ENCODE assay signal across 9 mouse cellular contexts in the genomic region with DNA sequence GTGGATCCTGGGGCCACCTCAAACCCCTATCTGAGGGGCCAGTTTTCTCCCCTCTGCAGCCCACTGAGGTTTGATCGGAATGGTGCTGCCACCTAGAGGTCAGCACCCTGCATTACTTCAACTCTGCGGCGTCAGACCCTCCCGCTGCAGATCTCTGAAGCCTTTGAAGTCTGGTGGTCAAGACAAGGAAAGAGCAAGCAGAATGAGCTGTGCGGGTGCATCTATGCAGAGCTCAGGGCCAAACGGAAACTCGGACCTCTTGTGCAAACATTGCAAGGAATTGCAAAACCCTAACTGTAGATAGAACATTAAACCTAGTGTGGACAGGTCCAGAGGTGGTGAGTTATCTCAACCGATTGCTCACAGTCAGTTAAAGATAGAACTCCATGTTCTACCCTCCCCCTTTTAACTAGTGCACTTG. TPM values are rescaled to one million over a fixed set of nuclear protein-coding genes. Genes with fewer than 3 reads are reported as not detected.
DNase-seq lines count a peak whose midpoint lies in the region; ATAC-seq and TF ChIP-seq lines count a peak whose summit lies in the region.
"Had no signal": no experiment of that assay in that cellular context is flagged by ENCODE, and none has a peak within 500 bp of the region (broad histone marks: within the 10 kb centered on the region; RNA-seq: fewer than 3 reads in every experiment).

No protein-coding gene starts in this region.

- H3K27me3 ChIP-seq in hindbrain, postnatal 0 days (ENCODE audit: insufficient read depth, low read length) = 0 out of 2 replicates have a peak, but pooled peaks cover 4% of the 10 kb centered on the region

- TF ChIP-seq CTCF in hindbrain, postnatal 0 days (IDR thresholded peaks at IDR 0.05; ENCODE audit: low read depth) = peak; percentile 76

- H3K9ac ChIP-seq in hindbrain, postnatal 0 days (replicated peaks; ENCODE audit: low read length) = no peak overlapping the region
- H3K9ac ChIP-seq: heart, embryonic 15.5 days had no signal

- no peaks in the 10 kb centered on the region for H3K36me3 ChIP-seq in hindbrain, postnatal 0 days (ENCODE audit: insufficient read depth, low read length)
- H3K36me3 ChIP-seq: heart, embryonic 15.5 days had no signal

- 0 out of 2 replicates have a peak, but pooled peaks have one; percentile 10 for ATAC-seq in cerebellum, adult (ENCODE audit: insufficient number of reproducible peaks, low FRiP score, low TSS enrichment)
- ATAC-seq in hindbrain, postnatal 0 days = 0 out of 2 replicates have a peak, but pooled peaks have one; percentile 27

- WGBS in hindbrain, postnatal 0 days = 14% methylated on average over 8 of the region's 8 CpGs

- H3K4me2 ChIP-seq in hindbrain, postnatal 0 days (ENCODE audit: low read depth, low read length) = no peak overlapping the region
- H3K4me2 ChIP-seq: heart, embryonic 15.5 days had no signal

- H3K27ac ChIP-seq in hindbrain, postnatal 0 days = peak overlapping the region; percentile 56; the same call in 1 of the 2 replicates
- H3K27ac ChIP-seq: heart, embryonic 15.5 days had no signal

- H3K4me1 ChIP-seq in hindbrain, postnatal 0 days (ENCODE audit: insufficient read depth, low read length) = no peaks in the 10 kb centered on the region
- H3K4me1 ChIP-seq: heart, embryonic 15.5 days had no signal

- no peaks in the 10 kb centered on the region for H3K9me3 ChIP-seq in hindbrain, postnatal 0 days (ENCODE audit: low read length)
- H3K9me3 ChIP-seq: heart, embryonic 15.5 days had no signal

- no peak for DNase-seq in cerebellum, adult 11-12 months
- DNase-seq in right cerebral cortex, adult 18-20 months = peak; percentile 24
- no peak for DNase-seq in right cerebral cortex, postnatal 36 days (ENCODE audit: low spot score in 2 of 2)
- DNase-seq in cerebellum, postnatal 36 days = peak; percentile 35 to 38
- peak; percentile 47 for DNase-seq in hindbrain, postnatal 0 days (ENCODE audit: low spot score)
- peak; percentile 59 to 70 for DNase-seq in lung, adult 18-20 months
- peak; percentile 15 to 57 for DNase-seq in spleen, adult 18-20 months

- no peak overlapping the region for H3K4me3 ChIP-seq in hindbrain, postnatal 0 days (ENCODE audit: low read length)
- H3K4me3 ChIP-seq: heart, embryonic 15.5 days had no signal

RNA-seq across cellular contexts. Expression of gene Tex33, which starts 26.8 kb away (rescaled TPM):
- total RNA-seq in hindbrain, postnatal 0 days (2014; rRNA removed) = not detected in 2 replicates
- not detected in 2 replicates for polyA plus RNA-seq in hindbrain, postnatal 0 days (2015; fragmentation: Nextera tagmentation; extraction: Ambion mirVana)
- polyA plus RNA-seq: heart, embryonic 15.5 days had no signal

RNA-seq across cellular contexts. Expression of gene Tst, which starts 36.8 kb away (rescaled TPM):
- 75.1 and 79.9 TPM in 2 replicates for total RNA-seq in hindbrain, postnatal 0 days (2014; rRNA removed)
- 64.4 and 67.0 TPM in 2 replicates for polyA plus RNA-seq in hindbrain, postnatal 0 days (2015; fragmentation: Nextera tagmentation; extraction: Ambion mirVana)

RNA-seq across cellular contexts. Expression of gene Mpst, which starts 37.3 kb away (rescaled TPM):
- 95.4 and 114 TPM in 2 replicates for total RNA-seq in hindbrain, postnatal 0 days (2014; rRNA removed)
- polyA plus RNA-seq in hindbrain, postnatal 0 days (2015; fragmentation: Nextera tagmentation; extraction: Ambion mirVana) = 3.7 and 5.3 TPM in 2 replicates

RNA-seq across cellular contexts. Expression of gene Csf2rb, which starts 43.4 kb away (rescaled TPM):
- total RNA-seq in hindbrain, postnatal 0 days (2014; rRNA removed) = 1.3 and 1.8 TPM in 2 replicates
- polyA plus RNA-seq in hindbrain, postnatal 0 days (2015; fragmentation: Nextera tagmentation; extraction: Ambion mirVana) = 0.75 and 0.87 TPM in 2 replicates

RNA-seq across cellular contexts. Expression of gene Kctd17, which starts 59.4 kb away (rescaled TPM):
- 144 and 155 TPM in 2 replicates for total RNA-seq in hindbrain, postnatal 0 days (2014; rRNA removed)
- polyA plus RNA-seq in hindbrain, postnatal 0 days (2015; fragmentation: Nextera tagmentation; extraction: Ambion mirVana) = 144 and 161 TPM in 2 replicates

Comparison
In these comparisons a context has a peak if more than half of its experiments do, and no peak if none do; other contexts are left out.
1. DNase-seq: peak in right cerebral cortex, adult 18-20 months (single experiment), cerebellum, postnatal 36 days (2 of 2), hindbrain, postnatal 0 days (single experiment), lung, adult 18-20 months (2 of 2) and spleen, adult 18-20 months (2 of 2); none in cerebellum, adult 11-12 months (single experiment) and right cerebral cortex, postnatal 36 days (0 of 2).